Mouse (Mus musculus) G1E (cell line): Measurements from ENCODE around the gene Rps27l.

Source experiments
- CTCF ChIP-seq: IDR thresholded peaks from 2 replicates; pipeline ENCODE4 v1.5.1; 2012; ENCODE audit warnings: low read depth, low read length, inconsistent platforms, mixed read lengths
- GATA1 ChIP-seq: IDR thresholded peaks from 2 replicates; pipeline ENCODE4 v1.6.1; 2012; ENCODE audit warnings: borderline replicate concordance, low read length, inconsistent platforms, mixed read lengths
- GATA2 ChIP-seq: IDR thresholded peaks from 2 replicates; pipeline ENCODE4 v1.6.1; 2012; ENCODE audit warnings: low read depth, low read length, inconsistent platforms, borderline replicate concordance
- POLR2AphosphoS5 ChIP-seq: IDR thresholded peaks from 2 replicates; pipeline ENCODE4 v1.6.1; 2012; ENCODE audit warnings: low read depth, low read length, inconsistent platforms; ENCODE audit not compliant: insufficient replicate concordance

DNA sequence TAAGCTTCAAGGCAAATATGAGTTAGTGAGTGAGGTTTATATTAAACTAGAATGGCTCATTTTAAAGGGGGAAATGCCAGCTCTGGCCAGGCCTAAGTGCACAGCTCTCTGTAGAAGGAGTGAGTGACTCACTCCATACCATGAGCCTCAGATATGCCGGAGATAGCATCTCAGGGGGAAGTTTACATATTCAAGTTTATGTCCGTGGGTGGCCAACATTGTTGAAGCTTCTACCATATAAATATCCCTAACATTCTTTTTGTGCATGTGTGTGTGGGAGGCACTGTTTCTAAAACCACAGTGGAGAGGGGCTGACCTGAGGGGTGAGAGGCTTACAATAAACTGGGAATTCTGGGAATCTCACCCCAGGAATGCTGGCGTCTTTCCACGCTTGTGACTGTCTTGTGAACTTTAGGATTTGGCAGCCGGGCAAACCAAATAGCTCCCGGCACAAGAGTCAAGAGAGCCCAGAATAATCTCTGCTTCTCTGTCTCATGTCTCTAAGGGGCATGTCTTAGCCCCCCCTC lies 43.1 kb downstream of the Rps27l start:
- TF ChIP-seq CTCF: no peak
- TF ChIP-seq GATA1: no peak
- no peak for TF ChIP-seq GATA2
- TF ChIP-seq POLR2AphosphoS5: no peak
